24 mouse cellular contexts compared by ENCODE assay signal in the genomic region with DNA sequence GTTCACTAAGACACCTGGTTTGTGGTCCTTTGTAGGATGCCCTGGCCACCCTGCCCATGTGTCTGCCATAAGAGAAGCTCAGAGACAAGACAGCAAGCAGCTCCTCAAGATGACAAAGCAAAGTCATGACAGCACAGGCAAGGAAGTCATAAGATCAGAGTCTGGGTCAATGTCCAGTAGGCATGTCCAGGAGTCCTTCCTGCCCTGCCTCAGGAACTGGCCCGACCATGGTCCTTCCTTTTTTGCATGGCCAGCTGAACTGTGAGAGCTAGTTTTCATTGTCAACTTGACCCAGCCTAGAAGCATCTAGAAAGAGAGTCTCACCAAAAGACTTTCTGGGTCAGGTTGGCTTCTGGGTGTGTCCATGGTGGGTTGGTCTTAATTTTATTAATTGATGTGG. TPM values are rescaled to one million over a fixed set of nuclear protein-coding genes. Genes with fewer than 3 reads are reported as not detected.
"Had no signal": no experiment of that assay in that cellular context is flagged by ENCODE, and none has a peak within 500 bp of the region (broad histone marks: within the 10 kb centered on the region; RNA-seq: fewer than 3 reads in every experiment).

No protein-coding gene starts in this region.

- H3K36me3 ChIP-seq: midbrain, embryonic 10.5 days; midbrain, embryonic 12.5 days; neural tube, embryonic 13.5 days; neural tube, embryonic 15.5 days had no signal

- H3K27ac ChIP-seq: midbrain, embryonic 12.5 days; neural tube, embryonic 13.5 days; neural tube, embryonic 15.5 days had no signal

- DNase-seq: lung, adult 18-20 months; lung, embryonic 14.5 days; lung, postnatal 10 days; lung, postnatal 4 days; midbrain, embryonic 14.5 days; retina, postnatal 1 day; right cerebral cortex, adult 18-20 months; right cerebral cortex, postnatal 25 days; right cerebral cortex, postnatal 4 days; spleen, adult 18-20 months; thymus, adult 18-20 months; thymus, postnatal 14 days; thymus, postnatal 36 days had no signal

- H3K9ac ChIP-seq: lung, embryonic 14.5 days; midbrain, embryonic 12.5 days; neural tube, embryonic 13.5 days; neural tube, embryonic 15.5 days had no signal

- H3K9me3 ChIP-seq: midbrain, embryonic 10.5 days; midbrain, embryonic 12.5 days; neural tube, embryonic 13.5 days; neural tube, embryonic 15.5 days had no signal

- H3K4me3 ChIP-seq: midbrain, embryonic 12.5 days; myocyte; neural tube, embryonic 13.5 days had no signal

- H3K27me3 ChIP-seq: midbrain, embryonic 12.5 days; neural tube, embryonic 13.5 days had no signal

RNA-seq across cellular contexts. Expression of a gene that starts 9.1 kb away (rescaled TPM):
- polyA plus RNA-seq: lung, embryonic 14.5 days; lung, embryonic 16.5 days; midbrain, embryonic 10.5 days; midbrain, embryonic 14.5 days; midbrain, embryonic 16.5 days; myocyte; neural tube, embryonic 15.5 days; small intestine, adult 2 months; stomach, embryonic 14.5 days; stomach, embryonic 16.5 days; thymus, postnatal 0 days had no signal

RNA-seq across cellular contexts. Expression of a gene that starts 14.3 kb away (rescaled TPM):
- polyA plus RNA-seq: midbrain, embryonic 10.5 days had no signal
